Mouse (Mus musculus) adrenal gland, postnatal 10 days (tissue): ENCODE data around the gene Ctla4. TPM values are rescaled to one million over a fixed set of nuclear protein-coding genes. Genes with fewer than 3 reads are reported as not detected.
A peak's percentile ranks its signal among the peaks of the same experiment; 100 is the strongest.

Experiments
- DNase-seq: peaks from one replicate; pipeline ENCODE4 v3.0.0; 2021; ENCODE audit warnings: mixed read lengths
- long read RNA-seq, 2 experiments: library from polyadenylated mRNA; stranded (forward); transcript quantifications; one replicate each; pipeline ENCODE4 v2.0.0; 2021
- total RNA-seq, 2 experiments: library from RNA; stranded (reverse); gene quantifications; 2 replicates each; pipeline ENCODE4 v1.2.3; 2021

Ctla4 gene
- under 1 TPM; 0.54 to 0.55 TPM for total RNA-seq
- long read RNA-seq, experiment 1, partial matches to known transcripts, result 0 of 2 reads
- long read RNA-seq, experiment 1, other reads (novel, unspliced or antisense), result 2 of 2 reads
- long read RNA-seq, experiment 2, partial matches to known transcripts, result 0 of 1 reads
- long read RNA-seq, experiment 2, other reads (novel, unspliced or antisense), result 1 of 1 reads

DNA sequence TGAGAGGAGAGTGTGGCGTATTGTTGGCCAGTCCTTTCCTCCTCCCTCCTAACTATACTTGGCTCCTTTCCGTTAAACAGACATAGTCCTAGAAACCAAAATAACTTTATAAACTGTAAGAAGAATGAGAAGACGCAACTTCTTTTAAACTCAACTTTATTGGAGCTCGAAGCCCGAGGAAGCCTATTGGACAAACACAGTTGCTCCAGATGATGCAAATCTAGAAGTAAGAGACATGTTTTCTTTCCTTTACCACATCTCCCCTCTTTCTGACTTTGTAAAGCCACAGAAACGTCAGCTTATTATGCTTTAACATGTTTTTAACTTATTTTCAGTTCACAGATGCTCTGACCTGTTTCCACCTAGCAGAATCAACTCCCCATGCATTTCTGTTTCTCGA, at the start of gene Ctla4:
Gene Ctla4 (plus strand): TSS at position 20 of the 400 bp plus-strand sequence.
- no peak for DNase-seq

DNA sequence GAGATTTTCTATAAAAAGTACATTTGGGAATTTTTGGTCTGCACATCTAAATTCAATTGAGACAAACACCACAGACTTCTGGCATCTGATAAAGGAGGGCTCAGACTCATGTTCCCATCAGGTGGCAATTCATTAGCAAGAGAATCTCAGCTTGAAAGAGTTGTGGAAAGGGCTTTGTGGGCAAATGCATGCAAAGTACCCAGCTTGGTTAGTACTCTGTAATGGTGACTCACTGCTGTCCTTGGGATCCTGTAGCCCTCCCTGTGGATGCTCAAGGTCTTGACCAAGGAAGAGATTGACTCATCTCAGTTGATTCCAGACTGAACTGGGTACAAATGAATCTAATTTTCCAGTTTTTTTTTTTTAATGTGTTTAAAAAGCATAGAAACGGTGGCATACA, 47.6 kb upstream of the Ctla4 start:
- peak; percentile 54 for DNase-seq

DNA sequence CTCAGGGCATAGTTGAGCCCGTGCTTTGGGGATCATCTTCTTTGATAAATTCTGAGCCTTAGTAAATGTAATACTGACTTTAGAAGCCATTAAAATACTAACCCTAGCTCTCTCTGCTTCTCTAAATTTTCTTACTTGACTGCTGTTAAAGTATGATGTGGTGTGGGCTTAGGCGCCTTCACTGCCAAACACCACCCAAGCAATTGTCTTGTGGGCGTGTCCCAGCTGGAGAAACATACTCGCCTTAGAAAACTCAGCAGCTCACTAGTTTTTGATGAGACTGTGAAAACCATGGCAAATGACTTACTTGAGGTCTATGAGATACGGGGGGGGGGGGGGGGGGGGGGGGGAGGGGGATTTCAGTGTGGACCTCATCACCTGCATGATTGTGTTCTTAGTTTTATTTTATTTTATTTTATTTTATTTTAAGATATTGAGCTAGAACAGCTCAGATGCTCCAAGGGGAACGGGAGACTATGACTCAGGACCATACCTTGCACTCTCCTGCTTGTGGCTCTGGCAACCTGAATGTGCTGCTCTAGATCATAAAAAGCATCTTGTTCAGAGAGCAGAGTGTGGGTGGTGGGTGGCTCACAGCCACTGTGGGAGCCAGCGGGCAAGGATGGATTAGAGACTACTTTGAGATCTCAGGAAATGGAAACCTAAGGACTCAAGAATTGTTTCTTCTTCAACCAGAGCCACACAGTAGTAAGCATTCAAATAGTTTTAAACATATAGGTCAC, 41.3 kb upstream of the Ctla4 start:
- DNase-seq, result no peak

DNA sequence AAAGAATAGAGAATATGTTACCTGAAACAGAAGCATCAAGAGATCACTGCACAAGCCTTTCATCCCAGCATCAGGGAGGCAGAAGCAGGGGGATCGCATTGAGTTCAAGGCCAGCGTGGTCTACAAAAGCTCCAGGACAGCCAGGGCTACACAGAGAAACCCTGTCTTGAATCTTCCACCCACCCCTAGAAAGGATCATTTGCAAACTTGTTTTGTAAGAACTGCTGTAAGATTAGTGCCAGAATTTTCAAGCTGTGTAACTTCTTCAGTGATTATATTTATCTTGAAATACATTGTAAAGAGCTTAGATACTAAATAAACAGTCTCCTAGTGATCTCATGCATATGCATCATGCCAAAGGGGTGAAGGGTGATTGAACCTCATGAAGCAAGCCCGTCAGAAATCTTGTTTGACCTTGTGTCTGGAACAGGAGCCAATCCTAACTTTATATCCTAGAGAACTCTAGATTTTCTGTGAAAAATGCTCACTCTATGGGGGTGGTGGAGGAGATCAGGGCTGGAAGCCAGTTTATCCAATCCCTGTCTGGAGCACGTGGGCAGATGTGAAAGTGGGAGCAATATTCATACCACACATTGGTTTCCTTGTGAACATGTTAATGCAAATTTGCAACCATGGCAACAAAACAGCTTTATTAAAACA, 40.1 kb upstream of the Ctla4 start:
- peak; percentile 49 for DNase-seq

DNA sequence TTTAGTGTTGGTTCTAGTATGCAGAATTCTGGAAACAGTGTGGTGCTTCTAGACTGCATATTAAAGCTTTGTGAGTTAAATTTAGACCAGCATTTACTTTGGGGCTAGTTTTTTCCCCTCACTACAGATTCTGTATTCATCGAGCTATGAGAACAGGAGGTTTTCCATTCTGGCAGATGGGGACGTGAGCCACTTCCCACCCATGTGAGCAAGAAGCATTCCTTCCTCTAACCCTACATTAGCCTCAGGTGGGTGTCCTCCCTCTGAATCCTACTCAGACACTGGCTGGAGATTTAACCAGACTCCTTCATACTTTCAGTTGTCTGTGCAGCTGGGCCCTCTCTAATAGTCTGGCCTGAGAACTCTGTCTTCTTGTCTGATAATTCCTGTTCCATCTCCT, 37.7 kb upstream of the Ctla4 start:
- no peak for DNase-seq

DNA sequence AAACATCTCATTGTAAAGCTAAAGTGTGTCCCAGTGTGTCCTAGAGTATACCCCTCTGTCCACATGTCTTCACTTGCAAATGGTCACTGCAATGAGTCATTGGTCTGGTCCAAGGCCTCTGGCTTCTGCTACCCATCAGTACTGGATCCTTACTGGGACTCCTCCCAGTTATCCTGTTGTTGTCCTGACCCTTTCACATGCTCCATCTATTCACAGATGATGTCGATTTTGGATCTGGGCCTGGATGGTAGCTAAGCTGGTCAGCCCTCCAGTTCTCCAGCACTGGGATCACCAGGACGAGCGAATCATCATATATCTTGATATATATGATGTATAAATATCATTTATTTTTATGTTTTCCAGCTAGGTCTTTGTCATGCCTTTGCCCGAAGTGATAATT, 37.0 kb upstream of the Ctla4 start:
- DNase-seq, result no peak

DNA sequence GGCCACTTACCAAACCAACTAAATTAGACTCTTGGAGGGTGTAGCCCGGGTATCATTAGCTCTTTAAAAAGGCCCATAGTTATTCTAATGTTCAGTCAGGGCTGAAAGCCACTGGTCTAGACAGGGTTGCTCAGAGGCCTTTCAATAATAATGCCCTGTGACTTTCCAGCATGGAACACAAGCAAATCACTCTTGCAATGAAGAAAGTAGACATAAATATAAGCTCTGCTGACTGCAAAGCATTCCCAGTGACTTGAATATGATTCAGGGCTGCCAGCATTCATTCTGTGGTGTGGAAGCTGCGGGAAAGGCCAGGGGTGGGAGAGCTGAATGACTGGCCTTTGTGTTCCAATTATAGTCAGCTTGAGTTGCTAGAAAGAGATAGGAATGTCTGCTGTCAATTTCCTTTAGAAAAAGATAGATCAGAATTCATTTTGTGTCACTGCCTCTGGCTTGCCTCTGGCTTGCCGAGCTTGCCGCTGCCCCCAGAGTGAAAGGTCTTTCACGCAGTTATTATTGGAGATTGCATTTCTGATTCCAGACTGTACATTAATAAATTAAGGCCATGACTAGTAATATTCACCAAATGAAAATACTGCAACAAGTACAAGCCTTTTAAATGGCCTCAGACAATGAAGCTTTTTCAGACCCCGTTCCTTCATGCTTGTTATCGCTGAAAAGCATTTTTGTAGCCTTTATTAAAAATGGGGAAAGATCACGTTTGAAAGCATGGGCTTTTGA, 35.6 kb upstream of the Ctla4 start:
- no peak for DNase-seq

- DNase-seq, result no peak
These were observed 34.6 kb upstream of the Ctla4 start for GRCm38 (mm10) chr1:60852075-60852769.

DNA sequence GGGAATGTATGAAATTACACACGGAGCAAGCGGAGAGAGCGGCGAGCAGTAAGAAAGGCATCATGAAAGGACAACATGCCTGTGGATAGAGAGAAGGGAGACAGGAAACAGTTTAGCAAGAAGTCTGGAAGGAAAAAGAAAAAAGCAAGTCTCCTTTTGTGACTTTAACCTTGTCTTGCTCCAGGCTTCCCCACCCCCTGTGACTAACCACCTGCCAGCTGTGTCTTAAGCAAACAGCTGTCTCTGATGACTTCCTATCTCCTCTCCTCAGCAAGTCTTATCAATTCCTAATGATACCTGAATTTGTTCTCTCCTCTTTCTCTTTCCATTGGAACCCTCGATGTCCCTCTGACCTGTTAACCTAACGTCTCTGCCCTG, 34.0 kb upstream of the Ctla4 start:
- no peak for DNase-seq

- no peak for DNase-seq
These were observed 33.4 kb upstream of the Ctla4 start for GRCm38 (mm10) chr1:60853330-60853956.

GRCm38 (mm10) chr1:60853991-60854390, 32.8 kb upstream of the Ctla4 start:
- DNase-seq, result no peak

DNA sequence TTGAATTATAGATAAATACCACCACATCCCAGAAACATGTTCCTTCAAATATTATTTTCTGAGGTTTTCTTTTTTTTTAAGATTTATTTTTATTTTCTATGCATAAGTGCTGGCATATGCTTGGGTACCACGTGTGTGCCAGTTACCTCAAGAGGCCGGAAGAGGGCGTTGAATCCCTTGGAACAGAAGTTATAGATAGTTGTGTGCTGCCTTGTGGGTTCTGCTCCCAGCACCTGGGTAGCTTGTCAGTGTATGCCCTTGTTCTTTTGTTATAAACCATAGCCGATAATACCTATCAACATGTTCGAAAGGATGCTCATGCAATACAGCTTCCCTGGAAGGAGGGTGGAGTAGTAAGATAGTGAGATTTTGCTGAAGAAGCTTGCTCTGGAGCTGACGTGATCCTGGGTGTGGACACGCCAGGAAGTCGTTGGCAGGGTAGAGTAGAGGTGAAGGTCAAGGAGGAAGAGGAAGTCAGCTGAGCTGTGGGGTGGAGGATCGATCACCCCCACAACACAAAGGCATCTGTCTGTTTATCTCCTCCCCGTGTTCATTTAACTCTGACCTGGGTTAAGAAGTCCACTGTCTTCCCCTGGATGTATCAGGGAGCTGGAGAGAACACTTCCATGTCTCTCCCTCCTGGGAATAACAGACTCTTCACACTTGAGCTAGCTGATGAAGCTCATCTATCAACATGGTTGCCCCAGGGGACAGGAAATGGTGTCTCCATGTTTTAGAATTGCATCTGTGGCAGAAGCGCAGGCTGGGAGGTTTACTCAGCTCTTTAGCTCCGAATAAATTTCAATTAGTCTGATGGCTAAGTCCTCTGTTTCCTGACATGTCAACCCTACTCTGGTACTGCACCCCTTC, 29.2 kb upstream of the Ctla4 start:
- no peak for DNase-seq

- DNase-seq, result no peak
These were observed 27.6 kb upstream of the Ctla4 start for GRCm38 (mm10) chr1:60859159-60859558.

GRCm38 (mm10) chr1:60859842-60860241, 27.0 kb upstream of the Ctla4 start:
- DNase-seq, result peak; percentile 20

DNA sequence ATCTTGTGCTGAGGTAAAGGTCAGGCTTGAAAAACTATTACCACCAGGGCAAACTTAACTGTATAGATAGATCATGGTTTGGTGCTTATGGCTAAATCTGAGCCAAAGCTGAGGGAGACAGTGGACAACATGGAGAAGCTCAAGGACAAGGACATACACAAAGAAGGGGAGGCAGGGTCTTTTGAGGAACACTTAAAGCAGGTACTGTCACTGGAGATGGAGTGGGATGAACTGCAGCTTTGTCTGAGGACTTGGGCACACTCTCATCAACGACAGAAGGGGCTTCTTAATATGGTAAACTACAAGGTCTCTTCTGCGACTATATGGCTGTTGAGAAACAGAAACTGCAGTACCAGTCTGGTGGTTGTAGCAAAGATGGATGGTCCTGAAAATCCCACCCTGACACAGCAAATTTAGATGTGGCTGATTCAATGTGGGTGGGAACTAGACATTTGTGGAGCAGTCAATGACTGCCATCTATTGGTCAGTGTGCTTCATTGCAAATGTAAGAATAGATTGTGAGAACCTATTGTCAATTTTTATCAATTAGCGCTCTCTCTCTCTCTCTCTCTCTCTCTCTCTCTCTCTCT, 26.3 kb upstream of the Ctla4 start:
- peak; percentile 46 for DNase-seq

DNA sequence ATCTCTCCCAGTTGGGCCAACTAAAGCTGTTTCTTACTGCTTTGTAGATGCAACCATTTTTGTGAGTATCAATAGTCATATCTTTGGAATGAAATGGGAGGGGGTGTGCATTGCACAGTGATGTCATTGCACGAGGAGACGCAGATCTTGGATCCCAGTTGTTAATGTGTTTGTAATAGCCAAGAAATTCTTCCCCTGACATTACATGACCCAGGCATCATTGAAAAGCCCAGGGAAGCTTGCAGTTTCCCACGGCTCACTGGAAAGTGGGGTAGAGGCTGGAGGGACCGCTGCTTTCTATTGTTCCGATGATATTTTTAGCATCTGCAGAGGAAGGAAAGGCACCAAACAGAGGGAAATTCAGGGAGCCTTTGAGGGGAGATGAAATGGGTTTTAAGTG, 25.8 kb upstream of the Ctla4 start:
- no peak for DNase-seq

- no peak for DNase-seq
These were observed 25.4 kb upstream of the Ctla4 start for GRCm38 (mm10) chr1:60861431-60861830.

DNA sequence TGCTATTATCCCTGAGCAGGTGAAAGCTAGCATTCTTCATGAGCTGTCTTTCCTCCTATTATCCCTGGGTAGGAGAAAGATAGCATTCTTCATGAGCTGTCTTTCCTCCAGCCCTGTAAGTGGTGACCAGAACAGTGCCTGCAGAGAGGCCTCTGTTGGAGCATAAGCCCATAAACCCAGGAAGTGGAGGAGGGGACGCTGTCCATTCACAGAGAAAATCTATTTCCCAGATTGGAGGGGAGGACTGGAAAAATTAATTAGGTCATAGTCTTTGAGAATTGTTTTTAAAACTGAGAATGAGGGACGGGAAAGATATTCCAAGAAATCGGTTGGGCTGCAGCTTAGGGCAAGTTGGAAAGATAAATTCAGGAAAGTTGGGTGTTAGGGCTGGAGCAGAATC, 24.3 kb upstream of the Ctla4 start:
- no peak for DNase-seq

- DNase-seq, result peak; percentile 25
These were observed 23.8 kb upstream of the Ctla4 start for GRCm38 (mm10) chr1:60862951-60863461.

DNA sequence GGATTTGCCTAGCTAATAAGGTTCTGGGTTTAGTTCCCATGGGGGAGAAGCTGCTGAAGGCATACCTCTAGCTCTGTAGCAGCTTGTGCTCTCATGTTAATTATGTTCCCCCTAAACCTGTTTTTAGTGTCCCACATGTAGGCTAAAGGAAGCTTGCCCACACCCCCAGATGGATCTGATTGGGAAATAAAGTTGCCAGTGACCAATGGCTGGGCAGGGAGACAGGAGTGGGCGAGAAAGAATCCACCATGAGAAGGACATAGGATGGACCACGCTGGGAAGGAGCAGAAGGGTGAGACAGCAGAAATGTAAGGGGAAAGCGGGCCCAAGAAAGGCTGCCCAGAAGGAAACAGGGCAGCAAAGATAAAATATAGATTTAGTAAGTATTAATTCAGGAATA, 23.1 kb upstream of the Ctla4 start:
- DNase-seq, result no peak
